Mouse (Mus musculus) layer of hippocampus, postnatal 14 days (tissue): ENCODE measurements at regions not wholly inside any gene's neighbourhood (a gene's known extent, or its start where the extent isn't known, plus 50 kb on each side); places are given as distances from the start of the nearest gene placed in this dataset.

Experiments
- DNase-seq, 2 experiments: peaks; one replicate each; pipeline ENCODE4 v3.0.0; 2021 to 2022; ENCODE audit warnings: low spot score in 2 of 2, mixed read lengths in 1 of 2

DNA sequence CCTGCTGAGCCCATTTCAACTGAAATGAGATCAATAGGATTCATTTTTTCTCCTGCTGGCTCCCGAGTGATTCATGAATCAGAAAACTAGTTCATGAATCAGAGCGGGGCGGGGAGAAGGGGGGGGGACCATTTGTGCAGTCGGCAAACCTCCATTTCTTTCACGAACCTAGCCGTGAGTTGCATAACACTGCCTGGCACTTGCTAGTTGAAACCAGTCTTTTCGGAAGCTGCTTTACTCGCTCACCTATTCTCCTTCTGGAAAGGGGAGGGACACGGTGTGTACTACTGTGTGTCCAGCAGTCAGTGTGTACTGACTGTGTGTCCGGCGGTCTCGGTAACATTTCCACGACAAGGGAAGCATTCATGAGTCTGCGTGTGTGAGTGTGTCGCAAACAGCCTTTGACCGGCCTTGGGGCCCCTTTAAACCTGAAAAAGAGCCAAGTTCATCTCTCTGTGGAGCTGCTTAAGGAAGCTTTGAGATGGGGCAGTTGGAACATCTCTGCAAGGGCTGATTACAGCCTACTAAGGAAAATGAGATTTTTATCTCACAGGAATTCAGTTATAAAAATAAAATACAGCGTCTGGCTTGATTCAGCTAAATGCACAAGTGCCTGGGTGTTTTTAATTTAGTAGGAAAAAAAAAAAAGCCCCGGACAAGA, 71.9 kb upstream of the Irf2bp2 start:
- peak; percentile 76 to 79 for DNase-seq

GRCm38 (mm10) chr8:126664891-126665290, 71.1 kb upstream of the Irf2bp2 start:
- DNase-seq = no peak

GRCm38 (mm10) chr8:126662797-126663784, 69.3 kb upstream of the Irf2bp2 start:
- no peak for DNase-seq

DNA sequence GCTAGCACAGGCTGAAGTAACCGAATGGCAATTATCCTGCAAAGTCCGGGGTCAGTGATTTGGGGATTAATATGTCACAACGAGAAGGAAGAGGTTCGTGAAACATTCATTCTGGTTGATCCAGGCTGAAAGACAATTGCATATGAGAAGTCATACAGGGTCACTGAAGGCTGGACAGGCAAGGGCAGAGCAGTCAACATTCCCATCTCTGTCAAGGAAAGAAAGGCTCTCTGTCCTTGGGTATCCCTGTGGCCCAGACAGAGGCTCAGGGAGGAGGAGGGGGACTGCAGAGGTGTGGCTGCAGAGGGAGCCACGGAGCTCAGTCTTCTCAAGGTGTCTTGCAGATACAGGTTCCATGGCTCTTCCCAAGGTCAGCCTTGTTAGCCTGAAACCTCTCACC, 68.4 kb upstream of the Irf2bp2 start:
- DNase-seq = no peak

DNA sequence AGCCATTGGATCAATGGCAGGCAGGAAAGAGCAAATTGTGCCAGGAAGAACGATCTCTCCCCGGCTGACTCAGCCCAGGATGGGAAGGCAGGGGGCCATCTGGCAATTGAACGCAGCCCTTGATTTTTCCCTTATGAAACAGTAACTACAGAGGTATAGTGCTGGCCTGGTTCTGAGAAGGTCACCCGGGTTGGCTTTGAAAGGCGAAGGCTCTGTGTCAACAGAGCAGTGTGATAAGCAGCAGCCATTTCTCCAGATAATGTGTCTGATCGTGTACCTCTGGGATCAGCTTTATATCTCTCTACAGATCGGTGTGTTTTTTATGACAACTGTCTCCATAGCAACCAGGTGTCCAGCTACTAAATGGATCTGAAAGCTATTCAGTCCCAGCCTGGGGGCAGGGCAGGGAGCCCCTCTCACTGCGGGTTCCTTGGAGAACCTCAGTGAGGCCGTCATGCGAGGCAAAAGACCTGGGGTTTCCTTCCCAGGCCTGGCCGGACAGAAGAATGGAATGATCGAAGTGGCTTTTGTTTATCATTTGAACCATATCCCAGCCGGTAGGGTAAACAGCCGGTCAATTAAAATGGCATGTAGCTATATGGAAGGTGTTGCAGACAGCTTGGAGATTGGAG, 67.8 kb upstream of the Irf2bp2 start:
- DNase-seq = no peak

- DNase-seq = no peak
Observed at GRCm38 (mm10) chr8:126660658-126661316, 67.0 kb upstream of the Irf2bp2 start.

DNA sequence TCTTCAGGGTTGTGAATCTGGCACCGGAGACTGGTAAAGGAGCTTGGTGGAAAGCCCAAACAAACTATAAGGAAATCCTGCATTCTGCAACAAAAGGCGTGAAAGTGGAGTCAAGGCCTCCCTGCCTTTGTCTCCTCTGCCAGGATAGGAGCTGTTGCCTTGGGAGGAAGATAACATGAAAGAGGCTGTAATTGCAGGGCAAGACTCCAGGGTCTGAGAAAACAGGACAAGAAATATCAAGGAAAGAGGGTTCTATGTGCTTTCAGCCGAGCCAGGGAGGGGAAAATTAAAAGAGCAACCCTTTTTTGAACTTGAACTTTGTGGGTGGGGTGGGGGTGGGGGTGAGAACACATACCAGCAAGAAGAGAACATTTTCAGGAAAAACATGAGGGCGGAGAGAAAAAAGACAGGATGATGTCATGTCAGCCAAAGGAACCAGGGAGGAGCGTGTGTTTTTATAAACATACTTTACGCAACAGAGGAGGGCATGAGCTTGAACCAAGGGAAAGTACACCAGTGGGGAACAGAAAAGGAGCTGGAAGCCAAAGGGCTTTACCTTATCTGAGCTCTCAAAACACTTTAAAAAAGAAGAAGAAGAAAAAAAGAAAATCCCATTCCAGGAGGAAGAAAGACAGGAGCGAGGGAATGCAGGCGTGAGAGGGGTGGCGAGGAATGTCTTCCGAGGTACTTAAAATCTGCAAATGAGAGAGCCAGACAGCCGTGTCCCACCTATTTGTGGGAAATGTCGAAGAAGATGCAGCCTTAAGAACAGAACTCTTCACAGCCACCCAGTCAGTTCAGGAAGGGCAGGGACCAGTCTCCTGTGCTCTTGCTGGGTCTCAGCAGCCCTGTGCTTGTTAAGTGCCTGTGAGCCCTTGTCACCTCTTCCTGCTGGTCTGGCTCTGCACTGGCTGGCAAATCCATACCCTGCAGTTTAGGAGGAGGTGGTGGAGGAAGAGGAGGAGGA, 66.2 kb upstream of the Irf2bp2 start:
- no peak for DNase-seq

- DNase-seq = no peak
Observed at GRCm38 (mm10) chr8:126657546-126657945, 63.8 kb upstream of the Irf2bp2 start.

DNA sequence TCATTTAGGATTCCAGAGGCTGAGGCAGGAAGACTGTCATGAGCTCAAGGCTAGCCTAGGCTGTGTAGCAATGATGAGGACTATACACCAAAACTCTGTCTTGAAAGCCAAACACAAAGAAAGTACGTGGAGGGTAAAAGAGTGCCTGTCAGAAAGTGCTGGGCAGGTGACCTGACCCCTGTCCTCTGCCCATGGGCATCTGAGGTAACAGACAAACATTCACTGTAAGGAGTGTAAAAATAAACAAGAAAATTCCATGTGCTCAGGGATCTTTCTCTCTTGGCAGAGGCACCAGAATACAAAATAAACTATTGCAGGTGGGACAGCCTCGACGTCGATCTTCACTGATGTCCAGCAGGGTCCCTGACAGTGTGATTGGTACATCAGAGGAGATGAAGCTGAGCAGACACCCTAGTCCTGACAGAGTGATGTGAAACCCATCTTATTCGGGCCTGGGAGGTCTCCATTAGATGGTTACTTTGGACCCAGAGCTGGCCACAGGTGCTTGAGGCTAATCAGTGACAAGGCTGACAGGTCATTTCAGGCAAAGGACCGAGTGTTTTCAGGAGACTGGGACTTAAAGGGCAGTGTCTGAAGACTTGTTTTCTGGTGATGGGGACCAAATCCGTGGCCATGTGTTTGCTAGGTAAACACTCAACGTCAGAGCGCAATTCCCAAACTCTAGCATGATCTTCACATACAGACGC, 62.9 kb upstream of the Irf2bp2 start:
- no peak for DNase-seq

DNA sequence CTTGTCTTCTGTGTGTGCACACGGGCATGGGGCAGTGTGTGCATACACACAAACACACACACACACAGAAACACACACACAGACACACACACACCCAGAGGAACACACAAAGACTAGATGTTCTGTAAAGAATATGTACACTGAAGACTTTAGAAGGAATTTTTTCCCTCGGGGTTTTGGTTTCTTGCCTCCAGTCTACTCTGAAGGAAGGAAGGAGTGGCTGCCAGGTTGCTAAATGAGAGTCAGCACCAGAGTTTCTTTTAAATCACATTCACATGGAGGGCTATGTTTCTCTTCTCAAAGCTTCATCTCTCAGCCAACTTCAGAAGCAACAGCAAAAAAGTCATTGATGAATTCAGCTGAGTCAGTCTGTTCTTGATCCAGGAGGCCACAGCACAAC, 61.8 kb upstream of the Irf2bp2 start:
- no peak for DNase-seq

DNA sequence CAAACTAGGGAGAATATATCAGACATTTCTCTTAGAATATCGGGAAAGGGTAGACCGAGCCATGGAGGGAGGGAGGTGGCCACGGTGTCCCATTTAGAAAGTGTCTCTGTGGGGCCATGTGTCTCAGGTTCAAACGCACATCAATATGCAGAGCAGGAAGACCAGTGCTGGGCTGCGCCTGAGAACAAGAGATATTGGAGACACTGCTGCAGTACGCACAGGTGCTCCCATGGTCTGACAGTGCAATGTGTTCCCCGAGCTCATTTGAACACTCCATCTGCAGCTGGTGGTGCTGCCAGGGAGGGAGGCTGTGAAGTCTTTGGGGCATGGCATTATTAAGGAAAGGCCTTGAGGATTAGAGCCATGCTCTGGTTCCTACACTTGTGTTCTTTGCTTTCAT, 60.6 kb upstream of the Irf2bp2 start:
- DNase-seq = no peak

GRCm38 (mm10) chr8:126652151-126652550, 58.4 kb upstream of the Irf2bp2 start:
- no peak for DNase-seq

DNA sequence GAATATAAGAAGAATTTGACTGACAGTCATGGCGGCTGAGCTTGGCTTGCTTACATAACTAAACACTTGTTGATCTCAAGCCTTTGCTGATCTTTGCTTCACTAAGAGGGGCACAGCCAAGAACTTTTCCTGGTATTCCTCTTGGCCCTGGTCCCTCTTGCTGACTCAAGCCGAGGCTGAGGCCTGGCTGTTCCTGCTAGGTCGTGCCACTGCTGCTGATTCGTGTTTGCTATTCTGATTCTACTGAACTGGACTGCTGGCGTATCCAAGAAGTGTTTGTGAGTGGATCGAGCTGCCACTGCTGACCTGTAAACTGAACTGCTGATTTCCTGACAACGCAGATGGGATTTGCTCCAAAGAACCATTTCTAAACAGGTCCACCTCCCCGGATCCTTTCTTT, 57.2 kb upstream of the Irf2bp2 start:
- DNase-seq = no peak

DNA sequence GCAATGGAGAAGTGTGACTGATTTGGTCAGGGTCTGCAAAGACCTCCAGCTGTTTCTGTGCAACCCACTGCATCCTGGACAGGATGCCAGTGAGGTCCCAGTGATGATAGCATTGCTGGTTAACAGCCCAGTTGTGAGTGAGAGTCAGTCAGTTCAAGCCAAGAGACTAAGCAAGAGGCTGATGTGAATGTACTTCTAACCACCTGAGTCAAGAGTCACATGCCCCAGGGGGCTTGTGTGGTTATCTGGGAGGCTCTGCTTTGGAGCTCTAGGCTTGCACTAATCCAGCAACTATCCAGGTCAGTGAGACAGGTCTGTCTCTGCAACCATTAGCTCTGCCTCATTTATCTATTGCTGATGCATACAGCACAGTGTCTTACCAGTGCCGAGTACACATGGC, 55.5 kb upstream of the Irf2bp2 start:
- DNase-seq = no peak

DNA sequence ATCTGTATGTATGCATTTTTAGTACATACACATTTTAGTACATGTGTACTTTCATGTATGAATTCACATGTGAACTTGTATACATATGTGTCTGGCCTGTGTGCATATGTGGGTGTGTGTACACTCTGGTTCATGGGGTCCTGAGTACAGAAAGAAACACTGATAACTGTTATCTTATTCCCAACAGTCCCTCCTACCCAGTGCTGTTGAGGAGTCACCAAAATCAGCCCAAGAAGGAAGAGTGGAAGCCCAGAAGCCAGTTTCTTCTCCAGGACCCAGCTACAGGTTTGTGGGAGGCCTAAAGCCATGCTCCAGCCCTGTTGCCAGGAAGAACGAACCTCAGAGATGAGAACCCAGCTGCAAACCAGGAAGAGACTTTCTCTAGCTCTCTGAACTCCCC, 53.6 kb upstream of the Irf2bp2 start:
- no peak for DNase-seq

GRCm38 (mm10) chr8:126646604-126647311, 53.0 kb upstream of the Irf2bp2 start:
- no peak for DNase-seq

- no peak for DNase-seq
Observed at GRCm38 (mm10) chr8:126644179-126644578, 50.4 kb upstream of the Irf2bp2 start.
